Mouse (Mus musculus) spleen, adult 2 months (tissue): ENCODE data around the gene Xiap. TPM values are rescaled to one million over a fixed set of nuclear protein-coding genes. Genes with fewer than 3 reads are reported as not detected.

Experiments used
- DNase-seq, 2 experiments: peaks; one replicate each; pipeline versions ENCODE4 v3.0.0 to v3.0.0-alpha.2; 2012 to 2021; ENCODE audit warnings: low spot score in 2 of 2, low read depth in 1 of 2
- H3K27ac ChIP-seq: fragments of 200-500 bp; 2 replicates; pipeline ENCODE4 v1.5.1; 2012; ENCODE audit warnings: low read length, inconsistent platforms; ENCODE audit not compliant: insufficient read depth
- H3K27me3 ChIP-seq: fragments of 200-500 bp; 2 replicates; pipeline ENCODE4 v1.6.1; 2012; ENCODE audit warnings: mild to moderate bottlenecking, moderate library complexity, low read length, inconsistent platforms; ENCODE audit not compliant: control insufficient read depth, insufficient read depth
- H3K36me3 ChIP-seq: fragments of 200-500 bp; 2 replicates; pipeline ENCODE4 v1.6.1; 2012; ENCODE audit warnings: mild to moderate bottlenecking, low read length, inconsistent platforms; ENCODE audit not compliant: control insufficient read depth, insufficient read depth
- H3K4me1 ChIP-seq: fragments of 200-500 bp; 2 replicates; pipeline ENCODE4 v1.6.1; 2011; ENCODE audit warnings: inconsistent platforms; ENCODE audit not compliant: control insufficient read depth, insufficient read depth, insufficient read length
- H3K4me3 ChIP-seq: fragments of 200-500 bp; 2 replicates; pipeline ENCODE4 v1.5.1; 2011; ENCODE audit warnings: mild to moderate bottlenecking, inconsistent platforms; ENCODE audit not compliant: insufficient read depth, insufficient read length; ENCODE audit errors: extremely low read depth
- CTCF ChIP-seq: fragments of 200-500 bp; IDR thresholded peaks from 2 replicates; pipeline ENCODE4 v1.5.1; 2011; ENCODE audit warnings: mild to moderate bottlenecking, inconsistent platforms; ENCODE audit not compliant: insufficient read depth, insufficient read length, insufficient replicate concordance; ENCODE audit errors: extremely low read depth
- POLR2A ChIP-seq: fragments of 200-500 bp; IDR thresholded peaks from 2 replicates; pipeline ENCODE4 v1.6.1; 2011; ENCODE audit warnings: low read depth, low read length, inconsistent platforms
- WGBS: fragments of 180-500 bp; shearing (Covaris S2); methylation state at CpG from one replicate; pipeline ENCODE4 v1.1.7; 2018; 5-methylcytosine and 5-hydroxymethylcytosine counted together
- polyA plus RNA-seq: library from polyadenylated mRNA; depleted of rRNA; stranded (reverse); fragments of >200 nt; gene quantifications from 2 replicates; pipeline ENCODE4 v1.2.3, GENCODE M21; 2012

Xiap gene
- polyA plus RNA-seq, 1 experiment: 3.6 TPM

DNA sequence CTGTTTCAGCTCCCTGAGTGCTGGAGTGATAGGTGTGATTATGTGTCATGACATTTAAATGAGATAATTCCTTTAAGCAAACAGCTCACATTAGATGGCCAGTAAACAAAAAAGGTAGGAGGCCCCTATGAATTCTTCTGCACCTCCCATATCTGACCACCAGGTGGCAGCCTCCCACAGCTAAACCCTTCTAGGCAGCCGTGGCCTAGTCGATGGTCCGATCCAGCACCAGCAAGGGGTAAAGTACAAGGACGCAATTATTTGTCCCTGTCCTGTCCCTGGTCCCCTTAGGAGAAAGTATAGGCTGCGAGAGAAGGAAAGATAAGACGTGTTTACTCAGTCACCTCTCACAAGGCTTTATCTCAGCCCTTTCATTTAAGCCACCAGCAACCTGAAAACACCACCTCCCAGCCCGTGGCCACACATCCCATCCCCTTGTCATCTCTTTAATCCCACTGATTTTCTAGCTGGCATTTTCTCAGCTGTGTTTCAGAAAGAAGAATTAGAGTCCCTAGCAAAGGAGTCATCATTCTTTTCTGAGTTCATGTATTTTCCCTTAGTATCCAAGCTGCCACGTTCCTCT, 26.3 kb upstream of the Xiap start:
- Histone ChIP-seq H3K27me3 (no peaks in the 10 kb centered on the region), H3K36me3 (no peaks in the 10 kb centered on the region), H3K4me1 (no peaks in the 10 kb centered on the region), H3K27ac (no peak overlapping the region), H3K4me3 (no peak overlapping the region)
- DNase-seq: peak; percentile 29 to 53
- no peak for TF ChIP-seq POLR2A
- peak; percentile 57; the same call in 1 of the 2 replicates for TF ChIP-seq CTCF
- 59% methylated on average over 8 of the region's 8 CpGs for WGBS

DNA sequence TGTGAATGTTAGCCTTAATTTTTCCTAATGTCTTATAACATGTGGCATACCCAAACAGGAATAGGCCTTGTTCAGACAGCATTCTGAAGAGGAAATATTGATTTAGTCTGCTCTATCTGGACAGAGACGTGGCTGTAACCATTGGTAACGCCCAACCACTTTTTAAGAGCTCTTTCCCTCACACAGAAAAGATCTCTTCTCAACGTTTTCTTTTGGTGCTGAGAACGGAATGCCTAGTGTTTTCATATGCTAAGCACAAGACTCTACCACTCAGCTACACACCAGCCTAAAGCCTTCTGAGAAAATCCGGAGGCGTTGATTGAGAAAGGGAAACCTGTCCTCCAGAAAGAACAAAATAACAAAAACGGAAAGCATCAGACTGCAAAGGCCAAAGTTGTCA, 25.6 kb upstream of the Xiap start:
- Histone ChIP-seq H3K4me1 (no peaks in the 10 kb centered on the region), H3K36me3 (no peaks in the 10 kb centered on the region), H3K27me3 (no peaks in the 10 kb centered on the region), H3K4me3 (no peak overlapping the region), H3K27ac (no peak overlapping the region)
- 76% methylated on average over 7 of the region's 7 CpGs for WGBS
- no peak for DNase-seq
- TF ChIP-seq CTCF (no peak), POLR2A (no peak)

DNA sequence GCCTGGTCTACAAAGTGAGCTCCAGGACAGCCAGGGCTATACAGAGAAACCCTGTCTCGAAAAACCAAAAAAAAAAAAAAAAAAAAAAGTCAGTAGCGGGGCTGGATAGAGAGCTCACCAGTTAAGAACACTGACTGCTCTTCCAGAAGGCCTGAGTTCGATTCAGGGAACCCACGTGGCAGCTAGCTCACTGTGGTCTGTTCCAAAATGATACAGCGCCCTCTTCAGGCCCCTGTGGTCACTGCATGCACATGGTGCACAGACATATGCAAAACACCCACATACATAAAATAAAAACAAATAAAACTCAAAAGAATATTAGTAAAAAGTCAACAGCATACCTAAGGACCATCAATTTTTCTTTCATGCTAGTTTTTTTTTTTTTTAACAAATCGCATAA, 20.0 kb upstream of the Xiap start:
- Histone ChIP-seq H3K27me3 (no peaks in the 10 kb centered on the region), H3K4me3 (no peak overlapping the region), H3K36me3 (no peaks in the 10 kb centered on the region), H3K27ac (no peak overlapping the region), H3K4me1 (no peaks in the 10 kb centered on the region)
- 77% methylated on average over 5 of the region's 6 CpGs for WGBS
- DNase-seq: no peak
- TF ChIP-seq POLR2A (no peak), CTCF (no peak)

- no peak overlapping the region for H3K4me3 ChIP-seq
- no peak overlapping the region for H3K27ac ChIP-seq
- DNase-seq: no peak
- no peaks in the 10 kb centered on the region for H3K4me1 ChIP-seq
- no peaks in the 10 kb centered on the region for H3K36me3 ChIP-seq
- 88% methylated on average over 7 of the region's 7 CpGs for WGBS
- TF ChIP-seq CTCF (no peak), POLR2A (no peak)
- H3K27me3 ChIP-seq: no peaks in the 10 kb centered on the region
Measured at GRCm38 (mm10) chrX:42044935-42045334, 14.5 kb upstream of the Xiap start.

GRCm38 (mm10) chrX:42050652-42051643, 8.5 kb upstream of the Xiap start:
- TF ChIP-seq CTCF (no peak), POLR2A (no peak)
- no peak overlapping the region for H3K27ac ChIP-seq
- DNase-seq: no peak
- no peaks in the 10 kb centered on the region for H3K27me3 ChIP-seq
- H3K36me3 ChIP-seq: no peaks in the 10 kb centered on the region
- WGBS: 82% methylated on average over 5 of the region's 5 CpGs
- H3K4me1 ChIP-seq: no peaks in the 10 kb centered on the region
- no peak overlapping the region for H3K4me3 ChIP-seq

- 75% methylated on average over 5 of the region's 5 CpGs for WGBS
- H3K4me1 ChIP-seq: no peaks in the 10 kb centered on the region
- no peaks in the 10 kb centered on the region for H3K36me3 ChIP-seq
- no peak for DNase-seq
- no peak for TF ChIP-seq POLR2A
- no peak for TF ChIP-seq CTCF
- no peak overlapping the region for H3K27ac ChIP-seq
- no peak overlapping the region for H3K4me3 ChIP-seq
- H3K27me3 ChIP-seq: no peaks in the 10 kb centered on the region
Measured at GRCm38 (mm10) chrX:42057012-42057411, 2.5 kb upstream of the Xiap start.

DNA sequence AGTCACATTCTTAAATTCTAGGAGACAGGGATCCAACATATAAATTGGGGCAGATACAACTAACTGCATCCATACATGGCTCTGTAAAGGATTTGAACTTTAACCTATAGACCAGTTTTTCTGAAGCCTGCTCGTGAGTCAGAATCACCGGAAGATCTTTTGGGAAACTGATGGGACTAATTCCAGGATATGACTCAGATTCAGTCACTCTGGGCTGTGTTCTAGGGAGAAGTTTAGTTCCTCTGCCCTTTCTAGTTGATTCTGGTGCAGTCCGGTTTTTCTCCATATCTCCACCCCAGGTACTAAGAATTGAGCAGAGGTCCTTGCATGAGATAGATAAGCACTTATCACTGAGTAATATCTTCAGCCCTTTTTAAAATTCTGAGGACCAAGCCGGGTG, 1.6 kb upstream of the Xiap start:
- Histone ChIP-seq H3K27ac (no peak overlapping the region), H3K4me1 (no peaks in the 10 kb centered on the region), H3K36me3 (no peaks in the 10 kb centered on the region), H3K4me3 (no peak overlapping the region), H3K27me3 (no peaks in the 10 kb centered on the region)
- WGBS: 85% methylated on average over 4 of the region's 4 CpGs
- DNase-seq: no peak
- TF ChIP-seq POLR2A (no peak), CTCF (no peak)
